Mouse (Mus musculus) olfactory bulb, adult 2 months (tissue): Measurements from ENCODE around the gene Cope.

ENCODE experiments used
- CTCF ChIP-seq: fragments of 200-500 bp; IDR thresholded peaks from 2 replicates; pipeline ENCODE4 v1.5.1; 2012; ENCODE audit warnings: low read depth, mild to moderate bottlenecking, low read length, moderate library complexity; ENCODE audit not compliant: insufficient read depth
- POLR2A ChIP-seq: fragments of 200-500 bp; IDR thresholded peaks from 2 replicates; pipeline ENCODE4 v1.6.1; 2012; ENCODE audit warnings: mild to moderate bottlenecking, low read depth, low read length, moderate library complexity; ENCODE audit not compliant: insufficient read depth

- no peak for TF ChIP-seq CTCF
- no peak for TF ChIP-seq POLR2A
These were observed 17.9 kb upstream of the Cope start for GRCm38 (mm10) chr8:70284421-70284820.
